Mouse (Mus musculus): Measurements from ENCODE around the gene Klhl10. TPM values are rescaled to one million over a fixed set of nuclear protein-coding genes. Genes with fewer than 3 reads are reported as not detected.

Klhl10 gene
- total RNA-seq, 2 experiments from 2014 or later, result 0.57 to 0.97 TPM

DNA sequence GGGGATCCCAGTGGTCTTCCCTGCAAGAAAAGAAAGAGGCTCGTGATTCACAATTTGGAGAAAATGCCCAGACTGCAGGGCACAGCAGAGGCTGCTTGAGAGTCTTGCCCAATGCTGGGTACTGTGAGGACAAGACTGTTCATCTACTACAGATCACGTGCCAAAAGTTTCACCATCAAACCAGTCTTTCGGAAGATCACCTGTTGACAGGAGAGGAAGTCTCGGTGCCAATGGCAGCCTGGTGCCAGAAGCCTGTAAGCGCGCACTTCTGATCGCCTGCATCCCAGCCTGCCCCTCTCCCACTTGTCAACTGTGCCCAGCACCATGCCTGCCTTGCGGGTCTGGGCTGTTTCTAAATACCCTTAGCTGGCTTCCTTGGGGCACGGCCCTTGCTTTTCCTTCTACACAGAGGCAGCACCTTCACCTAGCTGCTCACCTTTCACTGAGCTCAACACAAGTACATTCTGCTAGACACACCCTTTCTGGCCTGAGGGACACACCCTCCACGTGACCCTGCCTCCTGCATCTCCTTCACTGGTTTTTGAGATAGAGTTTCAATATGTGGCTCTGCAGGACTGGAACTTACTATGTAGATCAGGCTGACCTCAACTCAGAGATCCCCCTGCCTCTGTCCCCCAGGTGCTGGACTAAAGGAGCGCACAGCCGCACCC lies 63.4 kb downstream of the Klhl10 start:
- no peak for DNase-seq
- intact Hi-C loops (cut with DNase I), result no loop called here

DNA sequence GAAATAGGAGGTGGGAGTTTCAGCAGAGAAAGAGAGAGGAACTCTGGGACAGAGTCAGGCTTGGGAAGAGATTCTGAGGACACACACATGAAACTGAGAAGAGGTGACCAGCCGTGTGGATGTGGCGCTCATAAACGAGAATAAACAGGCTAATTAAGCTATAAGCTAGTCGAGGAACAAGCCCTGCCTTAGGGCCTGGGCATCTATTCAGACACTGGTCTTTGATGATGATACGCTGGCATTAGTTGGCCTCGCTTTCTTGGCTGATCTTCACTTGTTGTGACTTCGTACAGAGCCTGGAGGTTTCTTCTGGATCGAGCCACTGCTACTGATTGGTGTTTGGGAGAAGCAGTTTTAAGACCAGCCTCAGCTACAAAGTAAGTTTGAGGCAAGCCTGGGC lies 64.3 kb downstream of the Klhl10 start:
- no peak for DNase-seq
- intact Hi-C loops (cut with DNase I), result no loop called here

Small RNAs within 50 kb of the gene (microRNA-seq; reads per million reads assigned to microRNA genes)
- gene Gm27374 (0 reads per million in 2 experiments), gene Mir7116 (0 reads per million in 2 experiments)

Other genes with a start within 250 kb of the Klhl10 start
- gene Krt9, start 248.7 kb upstream of the Klhl10 start, total RNA-seq (2021), result not detected
- gene Krt14, start 234.4 kb upstream of the Klhl10 start, total RNA-seq (2021), result 1 to 10 TPM; 1.8 to 2.7 TPM
- not detected for gene Krt16, start 193.0 kb upstream of the Klhl10 start, total RNA-seq (2021)
- gene Krt17, start 180.9 kb upstream of the Klhl10 start, total RNA-seq (2021), result not detected
- not detected for gene Krt42, start 172.0 kb upstream of the Klhl10 start, total RNA-seq (2021)
- gene Eif1, start 122.0 kb upstream of the Klhl10 start, total RNA-seq (2021), result 1,000 to 10,000 TPM; 1,270 to 1,308 TPM
- not detected for gene Gast, start 107.5 kb upstream of the Klhl10 start, total RNA-seq (2021)
- 1 to 10 TPM; 1.4 TPM for gene Hap1, start 85.8 kb upstream of the Klhl10 start, total RNA-seq (2021)
- gene Jup, start 44.2 kb upstream of the Klhl10 start, total RNA-seq (2021), result 100 to 1,000 TPM; 252 to 286 TPM
- 10 to 100 TPM; 24.4 to 27.3 TPM for gene P3h4, start 27.1 kb upstream of the Klhl10 start, total RNA-seq (2021)
- 10 to 100 TPM; 58.6 to 59.7 TPM for gene Fkbp10, start 26.2 kb upstream of the Klhl10 start, total RNA-seq (2021)
- 10 to 100 TPM; 36.9 to 46.3 TPM for gene Nt5c3b, start 109 bp upstream of the Klhl10 start, total RNA-seq (2021)
- 10 to 100 TPM; 12.9 to 13.9 TPM for gene Klhl11, start 30.8 kb downstream of the Klhl10 start, total RNA-seq (2021)
- gene Acly, start 86.1 kb downstream of the Klhl10 start, total RNA-seq (2021), result 10 to 100 TPM; 47.8 to 51.1 TPM
- under 1 TPM; 0.17 to 0.38 TPM for gene Ttc25, start 103.7 kb downstream of the Klhl10 start, total RNA-seq (2021)
- 1 to 10 TPM; 6.1 to 7.1 TPM for gene Cnp, start 133.0 kb downstream of the Klhl10 start, total RNA-seq (2021)
- gene Nkiras2, start 177.3 kb downstream of the Klhl10 start, total RNA-seq (2021), result 10 to 100 TPM; 53.7 to 63.9 TPM
- gene Dnajc7, start 178.3 kb downstream of the Klhl10 start, total RNA-seq (2021), result 100 to 1,000 TPM; 199 to 207 TPM

Measured in heart, postnatal 10 days (tissue).